Mouse (Mus musculus) intestine, embryonic 15.5 days (tissue): ENCODE data around the gene Pfkl. TPM values are rescaled to one million over a fixed set of nuclear protein-coding genes. Genes with fewer than 3 reads are reported as not detected.

Source experiments
- ATAC-seq: fragments of 200-750 bp; cut with Nextera tagmentation; 2 replicates; pipeline ENCODE4 v1.8.0; 2017; ENCODE audit warnings: moderate TSS enrichment, moderate library complexity
- H3K27ac ChIP-seq: fragments of 300-500 bp; sonication (generic); 2 replicates; pipeline ENCODE4 v1.5.1; 2015; ENCODE audit warnings: mild to moderate bottlenecking, inconsistent platforms
- H3K27me3 ChIP-seq: fragments of 300-500 bp; sonication (generic); replicated peaks from 2 replicates; pipeline ENCODE4 v1.6.1; 2015; ENCODE audit warnings: inconsistent platforms
- H3K36me3 ChIP-seq: fragments of 300-500 bp; sonication (generic); 2 replicates; pipeline ENCODE4 v1.6.1; 2015; ENCODE audit warnings: inconsistent platforms
- H3K4me1 ChIP-seq: fragments of 300-500 bp; sonication (generic); replicated peaks from 2 replicates; pipeline ENCODE4 v1.6.1; 2015; ENCODE audit warnings: inconsistent platforms
- H3K4me2 ChIP-seq: fragments of 300-500 bp; sonication (generic); replicated peaks from 2 replicates; pipeline ENCODE4 v1.6.1; 2015; ENCODE audit warnings: mild to moderate bottlenecking, inconsistent platforms
- H3K4me3 ChIP-seq: fragments of 300-500 bp; sonication (generic); replicated peaks from 2 replicates; pipeline ENCODE4 v1.5.1; 2015; ENCODE audit warnings: inconsistent platforms
- H3K9ac ChIP-seq: fragments of 300-500 bp; sonication (generic); 2 replicates; pipeline ENCODE4 v1.6.1; 2015; ENCODE audit warnings: inconsistent platforms
- H3K9me3 ChIP-seq: fragments of 300-500 bp; sonication (generic); 2 replicates; pipeline ENCODE4 v1.6.1; 2016; ENCODE audit warnings: inconsistent platforms
- WGBS: fragments of 180-500 bp; shearing (Covaris S2); methylation state at CpG from one replicate; pipeline ENCODE4 v1.1.7; 2015; 5-methylcytosine and 5-hydroxymethylcytosine counted together
- polyA plus RNA-seq: library from polyadenylated mRNA; unstranded; fragments of >200 nt; fragmentation: Nextera tagmentation; extraction: Ambion mirVana; gene quantifications from 2 replicates; pipeline ENCODE4 v1.2.1, GENCODE M21; 2015

The Pfkl gene
- polyA plus RNA-seq, 1 experiment from 2014 or later: 254 TPM

DNA sequence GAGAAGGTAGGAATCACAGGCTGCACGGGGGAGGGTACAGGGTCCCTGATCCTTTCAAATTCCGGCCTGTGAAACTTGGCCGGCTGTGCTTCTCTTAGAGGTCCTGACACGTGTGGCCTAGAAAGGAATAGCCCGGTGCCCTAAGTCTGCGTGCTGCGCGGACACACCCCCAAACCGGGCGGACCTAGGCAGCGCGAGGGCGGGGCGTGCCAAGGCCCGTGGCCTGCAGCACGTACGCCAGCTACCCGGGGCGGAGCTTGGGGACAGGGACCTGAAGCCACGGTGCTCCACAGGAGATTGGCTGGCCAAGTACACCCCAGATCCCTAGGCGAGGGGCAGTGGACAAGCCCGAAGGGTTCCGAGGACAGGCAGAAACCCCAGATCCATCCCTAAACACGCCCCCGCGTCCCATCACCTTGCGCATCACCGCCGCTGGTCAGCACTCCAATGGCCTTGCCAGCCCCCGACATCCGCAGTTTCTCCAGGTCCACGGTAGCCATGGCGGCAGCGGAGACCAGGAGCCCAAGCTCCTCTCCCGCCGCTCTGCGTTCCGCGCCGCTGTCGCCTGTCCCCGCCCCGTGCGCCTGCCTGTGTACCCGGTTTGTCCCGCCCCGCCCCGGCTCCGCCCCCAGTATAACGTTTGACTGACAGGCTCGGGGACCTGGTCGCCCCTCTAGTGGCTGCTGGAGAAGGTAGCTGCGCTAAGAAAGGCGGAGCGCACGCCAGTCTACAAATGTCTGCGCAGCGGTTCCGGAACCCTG, 519 bp downstream of the Pfkl start:
- Histone ChIP-seq H3K4me1 (peaks cover 38% of the 10 kb centered on the region), H3K27me3 (no peaks in the 10 kb centered on the region), H3K4me3 (peak overlapping the region; percentile 74), H3K36me3 (no peaks in the 10 kb centered on the region), H3K9me3 (no peaks in the 10 kb centered on the region), H3K9ac (peak overlapping the region; percentile 91), H3K27ac (peak overlapping the region; percentile 99), H3K4me2 (peak overlapping the region; percentile 87)
- under 1% methylated on average over 59 of the region's 59 CpGs for WGBS
- peak; percentile 96 for ATAC-seq

DNA sequence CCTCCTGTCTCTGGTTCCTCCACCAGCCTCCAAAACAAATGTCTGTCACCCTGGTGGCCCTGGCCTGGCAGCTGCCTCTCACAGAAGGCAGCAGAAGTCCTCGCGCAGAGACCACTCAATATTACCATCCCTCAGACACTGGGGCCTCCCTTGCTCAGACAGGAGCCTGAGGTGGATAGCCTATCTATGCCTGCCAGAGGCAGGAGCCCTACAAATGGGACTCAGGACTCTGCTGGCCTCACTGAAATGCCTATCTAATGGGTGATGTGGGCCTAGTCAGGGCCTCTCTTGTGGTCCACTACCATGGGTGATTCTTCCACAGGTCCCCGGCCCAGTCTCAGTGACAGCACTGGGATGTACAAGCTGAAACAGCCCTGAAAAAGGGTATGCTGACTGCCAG, 1.7 kb downstream of the Pfkl start:
- Histone ChIP-seq H3K4me3 (peak overlapping the region; percentile 74), H3K4me1 (peaks cover 38% of the 10 kb centered on the region), H3K27me3 (no peaks in the 10 kb centered on the region), H3K4me2 (peak overlapping the region; percentile 87), H3K27ac (peak overlapping the region; percentile 99), H3K9me3 (no peaks in the 10 kb centered on the region), H3K9ac (peak overlapping the region; percentile 91), H3K36me3 (no peaks in the 10 kb centered on the region)
- 63% methylated on average over 3 of the region's 3 CpGs for WGBS
- ATAC-seq: no peak

GRCm38 (mm10) chr10:78007203-78007602, 2.7 kb downstream of the Pfkl start:
- peak overlapping the region; percentile 91; the same call in 1 of the 2 replicates for H3K9ac ChIP-seq
- peaks cover 8% of the 10 kb centered on the region; the same call in 1 of the 2 replicates for H3K36me3 ChIP-seq
- H3K27ac ChIP-seq: peak overlapping the region; percentile 99; the same call in 1 of the 2 replicates
- H3K4me1 ChIP-seq: peaks cover 38% of the 10 kb centered on the region
- 14% methylated on average over 7 of the region's 7 CpGs for WGBS
- H3K4me3 ChIP-seq: peak overlapping the region; percentile 74
- peak overlapping the region; percentile 87 for H3K4me2 ChIP-seq
- H3K9me3 ChIP-seq: no peaks in the 10 kb centered on the region
- H3K27me3 ChIP-seq: no peaks in the 10 kb centered on the region
- ATAC-seq: no peak

GRCm38 (mm10) chr10:78005791-78006438, 4.0 kb downstream of the Pfkl start:
- H3K4me2 ChIP-seq: peak overlapping the region; percentile 87
- no peaks in the 10 kb centered on the region for H3K27me3 ChIP-seq
- H3K9ac ChIP-seq: no peak overlapping the region
- H3K4me1 ChIP-seq: peaks cover 38% of the 10 kb centered on the region
- no peak overlapping the region for H3K4me3 ChIP-seq
- H3K36me3 ChIP-seq: peaks cover 11% of the 10 kb centered on the region; the same call in 1 of the 2 replicates
- H3K27ac ChIP-seq: peak overlapping the region; percentile 99
- no peaks in the 10 kb centered on the region for H3K9me3 ChIP-seq
- ATAC-seq: no peak
- 77% methylated on average over 4 of the region's 4 CpGs for WGBS

DNA sequence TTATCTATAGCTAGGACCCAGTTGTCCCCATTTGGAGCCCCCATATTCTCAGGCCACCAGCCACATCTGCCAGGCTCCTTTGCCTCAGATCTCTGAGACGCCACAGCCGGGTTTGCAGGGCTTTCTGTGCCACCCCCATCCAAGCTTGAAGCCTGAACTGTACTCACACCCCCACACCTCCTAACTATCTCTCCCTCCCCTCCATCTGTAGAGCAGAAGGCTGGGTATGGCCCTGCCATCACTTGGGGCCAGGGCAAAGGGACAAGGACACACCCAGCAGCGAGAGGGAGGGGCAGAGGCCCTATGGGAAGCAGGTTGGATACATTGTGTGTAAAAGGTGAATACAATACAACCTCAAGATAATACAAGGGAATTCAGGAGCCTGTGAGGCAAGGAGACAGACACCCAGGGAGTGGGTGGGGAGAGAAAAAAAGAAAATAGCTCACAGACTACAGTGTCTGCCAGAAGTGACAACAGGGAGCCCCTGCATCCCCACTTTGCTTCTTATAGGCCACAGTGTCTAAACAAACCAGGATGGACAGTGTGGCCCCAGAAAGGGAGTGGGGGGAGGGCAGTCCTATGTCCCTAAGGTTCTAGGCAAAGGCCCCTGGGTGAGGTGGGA, 5.3 kb downstream of the Pfkl start:
- peak; percentile 70 for ATAC-seq
- Histone ChIP-seq H3K4me2 (peak overlapping the region; percentile 44), H3K36me3 (peaks cover 24% of the 10 kb centered on the region), H3K4me3 (no peak overlapping the region), H3K9me3 (no peaks in the 10 kb centered on the region), H3K9ac (no peak overlapping the region), H3K27me3 (no peaks in the 10 kb centered on the region), H3K4me1 (peaks cover 38% of the 10 kb centered on the region), H3K27ac (peak overlapping the region; percentile 99)
- 59% methylated on average over 3 of the region's 3 CpGs for WGBS

DNA sequence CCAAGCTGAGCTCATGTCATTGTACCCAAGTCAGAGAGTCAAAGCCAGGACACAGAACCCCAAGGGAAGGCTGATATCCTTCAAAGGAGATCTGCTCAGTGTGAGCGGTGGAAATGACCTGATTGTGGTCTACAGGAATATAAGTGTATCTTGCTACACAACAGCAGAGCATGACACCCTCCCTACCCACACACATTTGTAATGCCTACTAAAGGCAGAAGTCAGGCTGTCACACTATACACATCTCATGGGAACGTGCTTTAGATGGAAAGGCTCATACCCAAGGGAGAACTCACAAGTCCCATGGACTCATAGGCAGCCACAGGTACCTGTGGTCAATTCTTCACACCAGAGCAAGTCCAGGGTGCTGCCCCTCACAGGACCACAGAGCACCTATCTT, 7.6 kb downstream of the Pfkl start:
- H3K4me1 ChIP-seq: peaks cover 21% of the 10 kb centered on the region
- no peak overlapping the region for H3K9ac ChIP-seq
- H3K9me3 ChIP-seq: no peaks in the 10 kb centered on the region
- peaks cover 40% of the 10 kb centered on the region for H3K36me3 ChIP-seq
- no peak for ATAC-seq
- no peaks in the 10 kb centered on the region for H3K27me3 ChIP-seq
- H3K27ac ChIP-seq: no peak overlapping the region
- H3K4me3 ChIP-seq: no peak overlapping the region
- 92% methylated on average over 2 of the region's 2 CpGs for WGBS
- no peak overlapping the region for H3K4me2 ChIP-seq

DNA sequence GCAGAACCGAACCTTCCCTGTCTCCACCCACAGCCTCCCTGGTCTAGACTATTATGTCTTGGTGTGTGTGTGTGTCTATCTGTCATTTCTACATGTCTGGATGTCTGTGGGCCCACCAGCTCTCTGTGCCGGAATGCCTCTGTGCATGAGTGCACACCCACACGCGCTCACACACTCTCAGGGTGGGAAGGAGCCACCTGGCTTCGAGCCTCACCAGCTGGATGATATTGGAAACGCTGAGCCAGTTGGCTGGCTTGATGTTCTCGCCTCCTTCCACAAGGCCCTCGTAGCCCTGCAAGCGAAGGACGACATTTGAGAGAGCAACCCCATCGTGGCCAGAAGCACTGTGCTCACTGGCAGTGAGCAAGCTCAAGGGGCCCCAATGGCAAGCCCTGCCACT, 8.1 kb downstream of the Pfkl start:
- H3K9me3 ChIP-seq: no peaks in the 10 kb centered on the region
- no peak for ATAC-seq
- no peak overlapping the region for H3K4me2 ChIP-seq
- H3K36me3 ChIP-seq: peaks cover 40% of the 10 kb centered on the region
- H3K27me3 ChIP-seq: no peaks in the 10 kb centered on the region
- no peak overlapping the region for H3K27ac ChIP-seq
- no peak overlapping the region for H3K4me3 ChIP-seq
- 89% methylated on average over 11 of the region's 11 CpGs for WGBS
- peaks cover 16% of the 10 kb centered on the region for H3K4me1 ChIP-seq
- H3K9ac ChIP-seq: no peak overlapping the region

- peaks cover under 1% of the 10 kb centered on the region; the same call in 1 of the 2 replicates for H3K4me1 ChIP-seq
- no peak overlapping the region for H3K27ac ChIP-seq
- no peak overlapping the region for H3K9ac ChIP-seq
- ATAC-seq: no peak
- no peak overlapping the region for H3K4me2 ChIP-seq
- WGBS: 91% methylated on average over 5 of the region's 5 CpGs
- no peaks in the 10 kb centered on the region for H3K9me3 ChIP-seq
- no peak overlapping the region for H3K4me3 ChIP-seq
- H3K36me3 ChIP-seq: peaks cover 48% of the 10 kb centered on the region
- H3K27me3 ChIP-seq: no peaks in the 10 kb centered on the region
Observed at GRCm38 (mm10) chr10:78000200-78000599, 9.7 kb downstream of the Pfkl start.

GRCm38 (mm10) chr10:77995639-77996038, 14.2 kb downstream of the Pfkl start:
- no peaks in the 10 kb centered on the region for H3K4me1 ChIP-seq

DNA sequence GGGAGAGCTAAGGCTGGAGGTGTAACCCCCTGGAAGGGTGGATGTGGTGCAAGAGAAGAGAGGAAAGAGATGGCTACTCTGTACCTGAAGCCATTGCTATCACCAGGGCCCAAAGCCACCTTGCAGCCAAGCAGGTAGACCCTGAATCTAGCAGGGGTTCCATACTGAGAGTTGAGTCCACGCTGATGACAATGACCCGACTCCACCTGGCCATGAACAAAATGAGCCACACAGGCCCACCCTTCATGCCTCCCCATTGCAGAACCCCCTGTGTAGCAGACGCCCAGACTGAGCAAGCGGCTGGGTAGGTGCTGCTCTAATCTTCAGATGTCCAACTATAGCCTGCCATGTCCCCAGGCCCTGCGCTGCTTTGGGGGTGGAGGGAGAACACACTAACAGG, 24.1 kb downstream of the Pfkl start:
- H3K27me3 ChIP-seq: no peaks in the 10 kb centered on the region
- no peaks in the 10 kb centered on the region for H3K9me3 ChIP-seq
- no peak overlapping the region for H3K4me3 ChIP-seq
- H3K27ac ChIP-seq: no peak overlapping the region
- no peak overlapping the region for H3K9ac ChIP-seq
- ATAC-seq: no peak
- no peak overlapping the region for H3K4me2 ChIP-seq
- WGBS: 86% methylated on average over 5 of the region's 5 CpGs
- H3K4me1 ChIP-seq: 0 out of 2 replicates have a peak, but pooled peaks cover 8% of the 10 kb centered on the region
- peaks cover 25% of the 10 kb centered on the region for H3K36me3 ChIP-seq

More at GRCm38 (mm10) chr10:77995639-77996038, 14.2 kb downstream of the Pfkl start:
- H3K36me3 ChIP-seq: peaks cover 64% of the 10 kb centered on the region
- ATAC-seq: no peak
- no peak overlapping the region for H3K4me3 ChIP-seq
- no peaks in the 10 kb centered on the region for H3K27me3 ChIP-seq
- no peak overlapping the region for H3K4me2 ChIP-seq
- WGBS: 92% methylated on average over 3 of the region's 3 CpGs
- no peaks in the 10 kb centered on the region for H3K9me3 ChIP-seq
- no peak overlapping the region for H3K9ac ChIP-seq
- no peak overlapping the region for H3K27ac ChIP-seq

GRCm38 (mm10) chr10:77984660-77985059, 25.2 kb downstream of the Pfkl start:
- Histone ChIP-seq H3K4me3 (no peak overlapping the region), H3K4me1 (0 out of 2 replicates have a peak, but pooled peaks cover 8% of the 10 kb centered on the region), H3K27me3 (no peaks in the 10 kb centered on the region), H3K27ac (no peak overlapping the region), H3K9me3 (no peaks in the 10 kb centered on the region), H3K36me3 (peaks cover 18% of the 10 kb centered on the region), H3K4me2 (no peak overlapping the region), H3K9ac (no peak overlapping the region)
- ATAC-seq: peak; percentile 64
- WGBS: under 1% methylated on average over 4 of the region's 4 CpGs
